Mouse (Mus musculus): Measurements from ENCODE around the gene Gpr173. TPM values are rescaled to one million over a fixed set of nuclear protein-coding genes. Genes with fewer than 3 reads are reported as not detected.

The Gpr173 gene
- polyA plus RNA-seq, 1 experiment from 2014 or later = 0.11 TPM

- no peak overlapping the region for H3K27ac ChIP-seq (ENCODE audit: low read length)
- no peaks in the 10 kb centered on the region for H3K9me3 ChIP-seq (replicated peaks; ENCODE audit: control insufficient read depth, low read length)
- 24% methylated on average over 2 of the region's 2 CpGs for WGBS (ENCODE audit: insufficient replicate concordance)
- H3K4me3 ChIP-seq (ENCODE audit: low read depth, low read length) = no peak overlapping the region
- H3K36me3 ChIP-seq (ENCODE audit: control insufficient read depth, insufficient read depth) = no peaks in the 10 kb centered on the region
- peaks cover 5% of the 10 kb centered on the region; the same call in 1 of the 2 replicates for H3K4me1 ChIP-seq (ENCODE audit: control insufficient read depth, low read depth, low read length)
- no peak for ATAC-seq (ENCODE audit: low read depth)
- H3K9ac ChIP-seq (ENCODE audit: low read depth, low read length) = no peak overlapping the region
- no peaks in the 10 kb centered on the region; the same call in 1 of the 2 replicates for H3K27me3 ChIP-seq (ENCODE audit: control insufficient read depth, insufficient read depth, low read depth, low read length)
- no peak overlapping the region for H3K4me2 ChIP-seq (ENCODE audit: low read depth, low read length)
Measured at GRCm38 (mm10) chrX:152322776-152323175, 45.7 kb downstream of the Gpr173 start.

- no peak for ATAC-seq (ENCODE audit: low read depth)
- no peak overlapping the region for H3K9ac ChIP-seq (ENCODE audit: low read depth, low read length)
- 59% methylated on average over 4 of the region's 4 CpGs for WGBS (ENCODE audit: insufficient replicate concordance)
- no peaks in the 10 kb centered on the region for H3K9me3 ChIP-seq (replicated peaks; ENCODE audit: control insufficient read depth, low read length)
- no peak overlapping the region for H3K27ac ChIP-seq (ENCODE audit: low read length)
- no peaks in the 10 kb centered on the region; the same call in 1 of the 2 replicates for H3K27me3 ChIP-seq (ENCODE audit: control insufficient read depth, insufficient read depth, low read depth, low read length)
- H3K36me3 ChIP-seq (ENCODE audit: control insufficient read depth, insufficient read depth) = no peaks in the 10 kb centered on the region
- H3K4me1 ChIP-seq (ENCODE audit: control insufficient read depth, low read depth, low read length) = no peaks in the 10 kb centered on the region
- no peak overlapping the region for H3K4me3 ChIP-seq (ENCODE audit: low read depth, low read length)
- H3K4me2 ChIP-seq (ENCODE audit: low read depth, low read length) = no peak overlapping the region
Measured at GRCm38 (mm10) chrX:152320535-152320934, 48.0 kb downstream of the Gpr173 start.

- H3K27ac ChIP-seq (ENCODE audit: low read length) = peak overlapping the region; percentile 61
- H3K4me2 ChIP-seq (ENCODE audit: low read depth, low read length) = no peak overlapping the region; the same call in 1 of the 2 replicates
- H3K36me3 ChIP-seq (ENCODE audit: control insufficient read depth, insufficient read depth) = no peaks in the 10 kb centered on the region
Measured at GRCm38 (mm10) chrX:152307942-152308341, 60.6 kb downstream of the Gpr173 start.

GRCm38 (mm10) chrX:152307371-152307770, 61.1 kb downstream of the Gpr173 start:
- Histone ChIP-seq H3K4me2 (ENCODE audit: low read depth, low read length) (no peak overlapping the region; the same call in none of the 2 replicates), H3K27ac (ENCODE audit: low read length) (peak overlapping the region; percentile 87), H3K9me3 (replicated peaks; ENCODE audit: control insufficient read depth, low read length) (no peaks in the 10 kb centered on the region), H3K4me3 (ENCODE audit: low read depth, low read length) (no peak overlapping the region), H3K9ac (ENCODE audit: low read depth, low read length) (no peak overlapping the region), H3K27me3 (ENCODE audit: control insufficient read depth, insufficient read depth, low read depth, low read length) (no peaks in the 10 kb centered on the region), H3K36me3 (ENCODE audit: control insufficient read depth, insufficient read depth) (no peaks in the 10 kb centered on the region), H3K4me1 (ENCODE audit: control insufficient read depth, low read depth, low read length) (peaks cover 12% of the 10 kb centered on the region)
- ATAC-seq (ENCODE audit: low read depth) = peak; percentile 98

More at GRCm38 (mm10) chrX:152307942-152308341, 60.6 kb downstream of the Gpr173 start:
- H3K27me3 ChIP-seq (ENCODE audit: control insufficient read depth, insufficient read depth, low read depth, low read length) = no peaks in the 10 kb centered on the region
- no peak overlapping the region for H3K4me3 ChIP-seq (ENCODE audit: low read depth, low read length)
- H3K9me3 ChIP-seq (replicated peaks; ENCODE audit: control insufficient read depth, low read length) = no peaks in the 10 kb centered on the region
- WGBS (ENCODE audit: insufficient replicate concordance) = 33% methylated on average over 2 of the region's 2 CpGs
- peak; percentile 75 for ATAC-seq (ENCODE audit: low read depth)
- H3K9ac ChIP-seq (ENCODE audit: low read depth, low read length) = no peak overlapping the region
- H3K4me1 ChIP-seq (ENCODE audit: control insufficient read depth, low read depth, low read length) = peaks cover 12% of the 10 kb centered on the region

- ATAC-seq (ENCODE audit: low read depth) = no peak
Measured at GRCm38 (mm10) chrX:152306224-152306623, 62.3 kb downstream of the Gpr173 start.

More at GRCm38 (mm10) chrX:152306224-152306623, 62.3 kb downstream of the Gpr173 start:
- Histone ChIP-seq H3K36me3 (ENCODE audit: control insufficient read depth, insufficient read depth) (no peaks in the 10 kb centered on the region), H3K9me3 (replicated peaks; ENCODE audit: control insufficient read depth, low read length) (no peaks in the 10 kb centered on the region), H3K4me1 (ENCODE audit: control insufficient read depth, low read depth, low read length) (peaks cover 12% of the 10 kb centered on the region), H3K4me3 (ENCODE audit: low read depth, low read length) (no peak overlapping the region), H3K27ac (ENCODE audit: low read length) (peak overlapping the region; percentile 87), H3K27me3 (ENCODE audit: control insufficient read depth, insufficient read depth, low read depth, low read length) (no peaks in the 10 kb centered on the region), H3K4me2 (ENCODE audit: low read depth, low read length) (no peak overlapping the region), H3K9ac (ENCODE audit: low read depth, low read length) (no peak overlapping the region)
- 67% methylated on average over 2 of the region's 2 CpGs for WGBS (ENCODE audit: insufficient replicate concordance)

Other genes starting within 250 kb of the Gpr173 start
- 1.8 and 2.7 TPM in 2 replicates for gene Iqsec2, start 224.4 kb downstream of the Gpr173 start, polyA plus RNA-seq (2015; fragmentation: Nextera tagmentation; extraction: Ambion mirVana)
- gene Kdm5c, start 135.7 kb downstream of the Gpr173 start, polyA plus RNA-seq (2015; fragmentation: Nextera tagmentation; extraction: Ambion mirVana) = 22.2 and 28.1 TPM in 2 replicates
- gene Kantr, start 41.2 kb downstream of the Gpr173 start, polyA plus RNA-seq (2015; fragmentation: Nextera tagmentation; extraction: Ambion mirVana) = 2.8 and 3.4 TPM in 2 replicates
- gene Tspyl2, start 26.3 kb downstream of the Gpr173 start, polyA plus RNA-seq (2015; fragmentation: Nextera tagmentation; extraction: Ambion mirVana) = 5.6 and 6.6 TPM in 2 replicates
- not detected in 2 replicates for gene Cldn34a, start 194.6 kb upstream of the Gpr173 start, polyA plus RNA-seq (2015; fragmentation: Nextera tagmentation; extraction: Ambion mirVana)

Measured in liver, embryonic 16.5 days (tissue).